Mouse (Mus musculus): ENCODE data around the gene Polr2e.
A peak's percentile ranks its signal among the peaks of the same experiment; 100 is the strongest.

- TF ChIP-seq POLR2A (IDR thresholded peaks at IDR 0.05; ENCODE audit: control insufficient read depth, extremely low read depth, insufficient read depth, low read length, poor library complexity) (peak; percentile 38; the same call in 1 of the 2 replicates), CTCF (IDR thresholded peaks at IDR 0.05; ENCODE audit: borderline replicate concordance, control insufficient read depth, extremely low read depth, insufficient read depth, low read length, poor library complexity) (no peak)
These were observed 50.9 kb downstream of the Polr2e start, which contains the start of gene Cnn2 for GRCm38 (mm10) chr10:79988506-79989271.

Data from thymus, adult 2 months (tissue).